Mouse (Mus musculus): ENCODE measurements around the gene Tmprss3.

- no peak for TF ChIP-seq CTCF (IDR thresholded peaks at IDR 0.05; ENCODE audit: extremely low read depth, insufficient read depth, low read length)
- TF ChIP-seq POLR2A (IDR thresholded peaks at IDR 0.05; ENCODE audit: extremely low read depth, insufficient read depth, low read length): no peak
Observed at GRCm38 (mm10) chr17:31183180-31183974, 15.4 kb downstream of the Tmprss3 start.

Measured in cortical plate, adult 2 months (tissue).